Mouse (Mus musculus): ENCODE measurements at regions not wholly inside any gene's neighbourhood (a gene's known extent, or its start where the extent isn't known, plus 50 kb on each side); places are given as distances from the start of the nearest gene placed in this dataset.

DNA sequence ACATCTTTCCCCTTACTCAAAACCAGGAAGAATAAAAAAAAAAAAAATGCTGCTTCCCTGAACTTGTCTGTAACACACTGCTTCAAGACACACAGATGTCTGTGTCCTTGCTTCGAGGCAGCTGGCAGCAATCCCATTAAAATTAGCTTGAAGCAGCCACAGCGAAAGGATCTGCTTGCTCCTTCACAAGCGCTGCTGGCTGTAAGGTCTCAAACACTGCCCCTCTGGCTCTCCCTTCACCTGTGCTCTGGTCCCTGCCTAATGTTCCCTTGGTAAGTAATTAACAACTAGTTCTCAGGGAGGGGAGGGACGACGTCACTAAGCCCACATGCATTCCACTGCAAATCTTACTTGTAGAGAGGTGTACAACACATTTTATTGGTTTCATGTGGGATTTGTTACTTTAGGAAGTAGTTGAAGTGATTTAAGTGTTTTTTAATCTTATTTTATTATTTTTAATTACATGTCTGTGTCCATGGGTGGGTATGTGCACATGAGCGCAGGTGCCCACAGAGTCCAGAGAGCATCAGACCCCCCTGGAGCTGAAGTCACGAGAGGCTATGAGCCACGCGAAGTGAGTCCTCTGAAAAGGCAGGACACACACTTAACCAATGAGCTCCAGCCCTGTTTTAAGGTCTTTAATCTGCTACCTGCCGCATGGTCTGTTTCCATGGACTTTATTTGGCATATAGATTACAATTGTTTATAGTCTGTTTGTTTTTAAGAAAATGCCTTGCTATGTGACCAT lies 61.1 kb upstream of the Cers6 start:
- no peak for DNase-seq (ENCODE audit: low read depth, low spot score)

DNA sequence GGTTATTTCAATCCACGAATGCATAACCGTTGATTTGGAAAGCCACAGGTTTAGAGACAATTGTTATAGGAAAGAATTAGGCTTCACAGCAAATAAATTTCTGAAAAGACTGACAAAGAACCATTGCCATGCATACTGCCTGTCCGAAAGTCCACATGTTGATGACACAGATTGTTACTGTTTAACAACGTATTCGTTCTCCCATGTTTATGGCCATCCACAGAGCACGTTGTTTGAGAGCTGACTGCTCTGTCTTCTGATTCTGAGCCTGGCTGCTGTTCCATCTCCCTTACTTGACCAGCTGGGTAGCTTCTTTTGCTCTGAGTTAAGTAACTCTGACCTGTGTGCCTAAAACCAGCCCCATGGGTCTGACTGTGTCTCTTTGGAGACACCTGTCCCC lies 57.1 kb upstream of the Cers6 start:
- DNase-seq (ENCODE audit: low read depth, low spot score) = no peak

DNA sequence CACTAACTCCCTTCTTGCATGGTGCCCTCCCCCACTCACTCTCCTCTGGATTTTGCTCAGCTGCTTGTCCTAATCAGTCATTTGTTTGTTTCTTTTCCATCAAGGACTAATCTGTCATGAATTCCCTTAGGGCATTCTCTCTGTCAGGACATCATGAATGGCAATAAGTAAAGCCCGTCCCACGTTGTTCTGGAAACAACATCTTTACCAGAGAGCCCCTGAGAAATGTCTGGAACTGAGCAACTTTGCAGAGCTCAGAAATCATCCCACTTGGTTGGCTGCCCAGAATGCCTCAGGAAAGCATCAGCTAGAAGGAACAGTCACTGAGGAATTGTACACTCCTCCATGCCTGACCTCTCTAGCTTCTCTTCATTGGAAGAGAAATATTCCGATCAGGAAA lies 55.4 kb upstream of the Cers6 start:
- peak; percentile 42 for DNase-seq (ENCODE audit: low read depth, low spot score)

DNA sequence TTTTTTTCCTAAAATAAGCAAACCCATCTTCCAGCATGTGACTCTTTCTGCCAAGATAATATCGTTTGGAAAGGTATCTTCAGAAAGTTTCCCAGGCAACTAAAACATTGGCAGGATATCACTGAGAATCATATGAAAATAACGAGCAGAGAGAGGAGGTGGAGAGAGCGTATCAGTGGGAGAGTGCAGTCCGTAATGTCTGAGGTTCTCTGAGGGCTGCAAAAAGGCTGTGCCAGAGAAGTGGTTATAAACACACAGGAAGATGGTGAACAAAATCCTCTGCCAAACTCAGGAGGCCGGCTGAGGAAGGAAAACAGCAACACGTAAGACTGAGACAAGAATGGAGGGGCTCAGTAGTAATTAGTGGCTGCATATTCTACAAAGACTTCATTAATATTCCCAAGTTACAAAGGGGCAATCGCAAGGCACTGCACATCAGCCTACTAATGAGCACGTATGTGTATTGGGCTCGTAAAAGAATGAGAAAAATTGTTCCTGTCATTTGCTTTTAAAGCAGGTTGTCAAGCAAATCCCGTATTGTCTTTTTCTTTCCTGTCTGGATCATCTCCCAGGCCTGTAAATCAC lies 54.8 kb upstream of the Cers6 start:
- no peak for DNase-seq (ENCODE audit: low read depth, low spot score)

Measured in skeletal muscle tissue, adult 2 months (tissue).